ENCODE assay signal across 10 mouse cellular contexts in genomic region chr4:3090742-3091141, GRCm38 (mm10).
DNase-seq lines count a peak whose midpoint lies in the region; ATAC-seq and TF ChIP-seq lines count a peak whose summit lies in the region.
"Had no signal": no experiment of that assay in that cellular context is flagged by ENCODE, and none has a peak within 500 bp of the region (broad histone marks: within the 10 kb centered on the region; RNA-seq: fewer than 3 reads in every experiment).

No protein-coding gene starts in this region.

- ATAC-seq in heart, embryonic 16.5 days (replicated peaks; ENCODE audit: extremely low read depth, insufficient read depth, low FRiP score) = peak; percentile 55; the same call in 1 of the 2 replicates
- ATAC-seq in CD4-positive, CD25-positive, alpha-beta regulatory T cell, adult 4 months = peak; percentile 32
- ATAC-seq in embryonic facial prominence, embryonic 15.5 days (ENCODE audit: insufficient number of reproducible peaks, low FRiP score, low TSS enrichment, low read depth) = peak; percentile 70; the same call in 1 of the 2 replicates
- ATAC-seq in liver, postnatal 0 days = peak; percentile 44; the same call in 1 of the 2 replicates

- H3K4me3 ChIP-seq in heart, embryonic 16.5 days (ENCODE audit: low read length) = no peak overlapping the region
- H3K4me3 ChIP-seq in embryonic facial prominence, embryonic 15.5 days (replicated peaks) = no peak overlapping the region
- no peak overlapping the region for H3K4me3 ChIP-seq in liver, postnatal 0 days (ENCODE audit: low read depth, low read length)

- DNase-seq in heart, adult 18-20 months = no peak
- no peak for DNase-seq in liver, postnatal 0 days
- no peak for DNase-seq in frontal cortex, postnatal 25 days (ENCODE audit: low spot score in 2 of 2)
- DNase-seq in left cerebral cortex, postnatal 36 days (ENCODE audit: low spot score in 2 of 2) = no peak
- DNase-seq in layer of hippocampus, adult 9-11 months = no peak
- DNase-seq: cerebellum, postnatal 25 days; right cerebral cortex, adult 18-20 months had no signal

- WGBS in heart, embryonic 16.5 days = 73% methylated on average over 9 of the region's 9 CpGs
- 71% methylated on average over 9 of the region's 9 CpGs for WGBS in embryonic facial prominence, embryonic 15.5 days
- WGBS in liver, postnatal 0 days (ENCODE audit: insufficient replicate concordance) = 70% methylated on average over 9 of the region's 9 CpGs

- TF ChIP-seq CTCF in liver, postnatal 0 days (IDR thresholded peaks at IDR 0.05; ENCODE audit: low read depth) = no peak

- H3K9me3 ChIP-seq in heart, embryonic 16.5 days (replicated peaks; ENCODE audit: control insufficient read depth, low read length) = peaks cover 22% of the 10 kb centered on the region
- peaks cover 28% of the 10 kb centered on the region for H3K9me3 ChIP-seq in embryonic facial prominence, embryonic 15.5 days (replicated peaks)
- peaks cover 13% of the 10 kb centered on the region for H3K9me3 ChIP-seq in liver, postnatal 0 days (ENCODE audit: low read length)

- H3K4me2 ChIP-seq in heart, embryonic 16.5 days (ENCODE audit: low read depth, low read length) = no peak overlapping the region
- H3K4me2 ChIP-seq in embryonic facial prominence, embryonic 15.5 days (replicated peaks) = no peak overlapping the region
- H3K4me2 ChIP-seq in liver, postnatal 0 days (ENCODE audit: low read depth, low read length) = no peak overlapping the region

- H3K36me3 ChIP-seq in heart, embryonic 16.5 days (ENCODE audit: control insufficient read depth, insufficient read depth) = no peaks in the 10 kb centered on the region
- H3K36me3 ChIP-seq in embryonic facial prominence, embryonic 15.5 days = no peaks in the 10 kb centered on the region
- H3K36me3 ChIP-seq in liver, postnatal 0 days (replicated peaks; ENCODE audit: insufficient read depth, low read length) = no peaks in the 10 kb centered on the region

- intact Hi-C loops in left cerebral cortex, postnatal 36 days (cut with DNase I) = no loop called here

- no peak overlapping the region for H3K27ac ChIP-seq in heart, embryonic 16.5 days (ENCODE audit: low read length)
- H3K27ac ChIP-seq in embryonic facial prominence, embryonic 15.5 days (replicated peaks) = no peak overlapping the region
- no peak overlapping the region for H3K27ac ChIP-seq in liver, postnatal 0 days (ENCODE audit: low read depth)

- H3K4me1 ChIP-seq in heart, embryonic 16.5 days (ENCODE audit: control insufficient read depth, insufficient read depth, low read length) = no peaks in the 10 kb centered on the region
- H3K4me1 ChIP-seq in embryonic facial prominence, embryonic 15.5 days = no peaks in the 10 kb centered on the region
- H3K4me1 ChIP-seq in liver, postnatal 0 days (ENCODE audit: insufficient read depth) = no peaks in the 10 kb centered on the region

- H3K27me3 ChIP-seq in heart, embryonic 16.5 days (ENCODE audit: control insufficient read depth, insufficient read depth, low read length) = no peaks in the 10 kb centered on the region
- no peaks in the 10 kb centered on the region for H3K27me3 ChIP-seq in embryonic facial prominence, embryonic 15.5 days
- H3K27me3 ChIP-seq in liver, postnatal 0 days (ENCODE audit: insufficient read depth, low read length) = no peaks in the 10 kb centered on the region

- no peak for TF ChIP-seq EP300 in liver, postnatal 0 days (IDR thresholded peaks at IDR 0.05; ENCODE audit: low read depth)

- no peak overlapping the region for H3K9ac ChIP-seq in heart, embryonic 16.5 days (ENCODE audit: low read length)
- H3K9ac ChIP-seq in embryonic facial prominence, embryonic 15.5 days = no peak overlapping the region
- H3K9ac ChIP-seq in liver, postnatal 0 days (replicated peaks) = no peak overlapping the region
